Mouse (Mus musculus) c-Kit-positive CD71-negative TER-119-negative erythroid progenitor cells, embryonic 14.5 days (primary cell): ENCODE data around the gene Wdr60.

Experiments used
- DNase-seq: peaks from one replicate; pipeline ENCODE4 v3.0.0-alpha.2; 2013; ENCODE audit warnings: low read depth

Gene Wdr60

GRCm38 (mm10) chr12:116183212-116183935, 79.4 kb downstream of the Wdr60 start:
- no peak for DNase-seq

GRCm38 (mm10) chr12:116182376-116182775, 80.4 kb downstream of the Wdr60 start:
- DNase-seq = no peak

- no peak for DNase-seq
Observed at GRCm38 (mm10) chr12:116181436-116182050, 81.3 kb downstream of the Wdr60 start.

DNA sequence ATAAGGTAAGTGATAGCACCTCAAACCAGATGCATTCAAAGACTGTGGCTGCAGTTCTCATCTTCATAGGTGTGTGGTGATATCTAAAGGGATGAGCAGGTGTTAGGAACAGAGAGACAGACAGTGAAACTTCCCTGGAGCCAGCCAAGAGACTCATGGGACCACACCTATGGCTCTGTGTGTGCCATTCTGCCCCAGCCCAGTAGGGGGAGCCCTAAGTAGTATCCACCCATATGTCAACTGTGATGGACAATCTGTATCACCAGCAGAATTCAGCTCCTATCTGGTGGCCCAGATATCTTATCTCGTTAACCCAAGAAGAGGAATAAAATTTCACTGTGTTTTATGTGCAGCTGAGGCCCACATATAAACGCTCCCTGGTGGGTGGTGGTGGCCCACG, 85.9 kb downstream of the Wdr60 start:
- DNase-seq = peak; percentile 6

- no peak for DNase-seq
Observed at GRCm38 (mm10) chr12:116169666-116170065, 93.2 kb downstream of the Wdr60 start.

GRCm38 (mm10) chr12:116165368-116165767, 97.5 kb downstream of the Wdr60 start:
- DNase-seq = no peak

DNA sequence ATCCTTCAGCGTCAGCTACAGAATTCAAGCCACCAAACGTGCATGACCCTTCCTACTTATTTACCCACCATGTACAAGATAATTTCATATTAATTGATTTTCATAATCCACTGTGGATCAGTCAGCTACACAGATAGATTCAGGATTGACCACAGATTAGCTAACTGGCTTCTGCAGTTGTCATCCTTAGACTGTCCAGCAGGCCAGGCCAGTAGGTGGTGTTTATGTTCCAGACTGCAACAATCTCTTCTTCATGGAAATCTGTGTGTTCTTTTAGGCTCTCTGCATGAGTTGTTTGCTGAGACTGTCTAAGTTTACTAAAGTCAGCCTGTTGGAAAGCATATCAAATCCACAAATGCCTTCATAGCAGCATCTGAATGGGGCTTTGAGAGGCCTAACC, 103.1 kb downstream of the Wdr60 start:
- DNase-seq = no peak

DNA sequence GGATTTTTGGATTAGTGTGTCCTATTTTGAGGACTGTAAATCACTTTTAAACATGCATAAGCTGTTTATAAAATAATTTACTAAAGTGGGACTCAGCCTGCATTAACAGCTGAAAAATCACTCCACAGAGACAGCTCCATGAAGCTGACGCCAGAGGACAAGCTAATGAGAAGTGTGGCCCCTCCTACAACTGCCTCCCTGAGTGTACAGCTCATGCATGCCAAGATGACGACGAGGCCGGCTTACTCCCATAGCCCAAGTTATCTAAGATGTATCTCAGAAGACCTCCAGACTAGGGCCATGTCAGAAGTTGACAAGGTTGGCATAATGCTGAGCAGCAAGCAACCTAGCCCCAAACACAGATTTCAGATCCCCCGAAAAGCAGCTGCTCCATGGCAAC, 103.6 kb downstream of the Wdr60 start:
- no peak for DNase-seq

- DNase-seq = no peak
Observed at GRCm38 (mm10) chr12:116156792-116157532, 105.9 kb downstream of the Wdr60 start.
